Mouse (Mus musculus) embryonic facial prominence, embryonic 14.5 days (tissue): ENCODE measurements around the gene Peli2. TPM values are rescaled to one million over a fixed set of nuclear protein-coding genes. Genes with fewer than 3 reads are reported as not detected.

ENCODE experiments used
- ATAC-seq: fragments of 200-750 bp; cut with Nextera tagmentation; 2 replicates; pipeline ENCODE4 v1.8.0; 2017; ENCODE audit warnings: low read depth, moderate number of reproducible peaks, moderate TSS enrichment
- DNase-seq: peaks from one replicate; pipeline ENCODE4 v3.0.0-alpha.2; 2015; ENCODE audit warnings: low spot score
- H3K27ac ChIP-seq: fragments of 300-500 bp; sonication (generic); replicated peaks from 2 replicates; pipeline ENCODE4 v1.5.1; 2014; ENCODE audit warnings: low read depth, mild to moderate bottlenecking, low read length, moderate library complexity
- H3K27me3 ChIP-seq: fragments of 300-500 bp; sonication (generic); replicated peaks from 2 replicates; pipeline ENCODE4 v1.6.1; 2014; ENCODE audit warnings: low read length; ENCODE audit not compliant: control insufficient read depth, insufficient read depth
- H3K36me3 ChIP-seq: fragments of 300-500 bp; sonication (generic); 2 replicates; pipeline ENCODE4 v1.6.1; 2014; ENCODE audit warnings: low read length, mixed read lengths; ENCODE audit not compliant: control insufficient read depth, insufficient read depth
- H3K4me1 ChIP-seq: fragments of 300-500 bp; sonication (generic); 2 replicates; pipeline ENCODE4 v1.6.1; 2014; ENCODE audit warnings: antibody characterized with exemption, low read length; ENCODE audit not compliant: control insufficient read depth, insufficient read depth
- H3K4me2 ChIP-seq: fragments of 300-500 bp; sonication (generic); 2 replicates; pipeline ENCODE4 v1.6.1; 2014; ENCODE audit warnings: low read depth, mild to moderate bottlenecking, low read length, moderate library complexity, mixed read lengths
- H3K4me3 ChIP-seq: fragments of 300-500 bp; sonication (generic); 2 replicates; pipeline ENCODE4 v1.5.1; 2014; ENCODE audit warnings: low read depth, mild to moderate bottlenecking, low read length
- H3K9ac ChIP-seq: fragments of 300-500 bp; sonication (generic); 2 replicates; pipeline ENCODE4 v1.6.1; 2014; ENCODE audit warnings: low read depth, mild to moderate bottlenecking, low read length, moderate library complexity, mixed read lengths
- H3K9me3 ChIP-seq: fragments of 300-500 bp; sonication (generic); 2 replicates; pipeline ENCODE4 v1.6.1; 2016; ENCODE audit warnings: low read length; ENCODE audit not compliant: control insufficient read depth
- WGBS: fragments of 180-500 bp; shearing (Covaris S2); extraction: QIAGEN DNeasy Blood & Tissue Kit; methylation state at CpG from one replicate; pipeline ENCODE4 v1.1.7; 2014; 5-methylcytosine and 5-hydroxymethylcytosine counted together
- polyA plus RNA-seq: library from polyadenylated mRNA; unstranded; fragments of >200 nt; fragmentation: Nextera tagmentation; extraction: Ambion mirVana; gene quantifications from 2 replicates; pipeline ENCODE4 v1.2.1, GENCODE M21; 2014

The Peli2 gene
- polyA plus RNA-seq, 1 experiment from 2014 or later: 5.5 TPM

GRCm38 (mm10) chr14:48090465-48090864 is 30.2 kb upstream of the Peli2 start:
- Histone ChIP-seq H3K4me2 (no peak overlapping the region), H3K4me3 (no peak overlapping the region), H3K4me1 (peaks cover 10% of the 10 kb centered on the region; the same call in 1 of the 2 replicates), H3K9ac (no peak overlapping the region), H3K27me3 (no peaks in the 10 kb centered on the region), H3K27ac (no peak overlapping the region), H3K9me3 (no peaks in the 10 kb centered on the region), H3K36me3 (no peaks in the 10 kb centered on the region)
- ATAC-seq (no peak), DNase-seq (no peak)
- 48% methylated on average over 4 of the region's 4 CpGs for WGBS

GRCm38 (mm10) chr14:48091160-48091559 is 29.5 kb upstream of the Peli2 start:
- ATAC-seq: no peak
- Histone ChIP-seq H3K4me2 (no peak overlapping the region), H3K4me3 (no peak overlapping the region), H3K27me3 (no peaks in the 10 kb centered on the region), H3K4me1 (peaks cover 10% of the 10 kb centered on the region; the same call in 1 of the 2 replicates), H3K9me3 (no peaks in the 10 kb centered on the region), H3K9ac (no peak overlapping the region), H3K27ac (no peak overlapping the region), H3K36me3 (no peaks in the 10 kb centered on the region)
- DNase-seq: no peak
- WGBS: 61% methylated on average over 8 of the region's 8 CpGs

GRCm38 (mm10) chr14:48098253-48098652 is 22.4 kb upstream of the Peli2 start:
- no peak for ATAC-seq
- Histone ChIP-seq H3K36me3 (no peaks in the 10 kb centered on the region), H3K9me3 (no peaks in the 10 kb centered on the region), H3K27me3 (no peaks in the 10 kb centered on the region), H3K4me3 (no peak overlapping the region), H3K9ac (no peak overlapping the region), H3K27ac (no peak overlapping the region), H3K4me2 (no peak overlapping the region), H3K4me1 (no peaks in the 10 kb centered on the region)
- 61% methylated on average over 6 of the region's 6 CpGs for WGBS
- DNase-seq: no peak

- Histone ChIP-seq H3K27ac (no peak overlapping the region), H3K27me3 (no peaks in the 10 kb centered on the region), H3K36me3 (no peaks in the 10 kb centered on the region), H3K4me1 (no peaks in the 10 kb centered on the region), H3K9me3 (no peaks in the 10 kb centered on the region), H3K9ac (no peak overlapping the region), H3K4me2 (no peak overlapping the region), H3K4me3 (no peak overlapping the region)
- DNase-seq (no peak), ATAC-seq (no peak)
- 44% methylated on average over 1 of the region's 1 CpGs for WGBS
These were observed 21.3 kb upstream of the Peli2 start for GRCm38 (mm10) chr14:48099354-48099753.

- Histone ChIP-seq H3K27ac (no peak overlapping the region), H3K27me3 (no peaks in the 10 kb centered on the region), H3K36me3 (no peaks in the 10 kb centered on the region), H3K4me2 (no peak overlapping the region), H3K9ac (no peak overlapping the region), H3K4me1 (no peaks in the 10 kb centered on the region), H3K4me3 (no peak overlapping the region), H3K9me3 (0 out of 2 replicates have a peak, but pooled peaks cover 3% of the 10 kb centered on the region)
- 71% methylated on average over 7 of the region's 7 CpGs for WGBS
- DNase-seq: no peak
- ATAC-seq: no peak
These were observed 14.2 kb upstream of the Peli2 start for GRCm38 (mm10) chr14:48106453-48106852.

GRCm38 (mm10) chr14:48117986-48118385 is 2.6 kb upstream of the Peli2 start:
- Histone ChIP-seq H3K9me3 (no peaks in the 10 kb centered on the region), H3K4me2 (no peak overlapping the region), H3K4me1 (peaks cover 15% of the 10 kb centered on the region), H3K27ac (no peak overlapping the region), H3K9ac (no peak overlapping the region), H3K36me3 (no peaks in the 10 kb centered on the region), H3K27me3 (no peaks in the 10 kb centered on the region; the same call in 1 of the 2 replicates), H3K4me3 (no peak overlapping the region)
- 70% methylated on average over 5 of the region's 5 CpGs for WGBS
- DNase-seq (no peak), ATAC-seq (no peak)

GRCm38 (mm10) chr14:48119012-48119647 is 1.5 kb upstream of the Peli2 start:
- peak overlapping the region; percentile 69; the same call in 1 of the 2 replicates for H3K4me3 ChIP-seq
- no peak overlapping the region for H3K27ac ChIP-seq
- DNase-seq: peak; percentile 56
- 5% methylated on average over 9 of the region's 9 CpGs for WGBS
- peaks cover 18% of the 10 kb centered on the region for H3K4me1 ChIP-seq
- peak overlapping the region; percentile 84 for H3K4me2 ChIP-seq
- H3K9me3 ChIP-seq: no peaks in the 10 kb centered on the region
- no peaks in the 10 kb centered on the region for H3K36me3 ChIP-seq
- H3K27me3 ChIP-seq: no peaks in the 10 kb centered on the region; the same call in 1 of the 2 replicates
- H3K9ac ChIP-seq: no peak overlapping the region
- ATAC-seq: peak; percentile 23; the same call in 1 of the 2 replicates

- H3K9ac ChIP-seq: no peak overlapping the region
- H3K4me1 ChIP-seq: peaks cover 22% of the 10 kb centered on the region
- peak overlapping the region; percentile 84 for H3K4me2 ChIP-seq
- H3K9me3 ChIP-seq: no peaks in the 10 kb centered on the region
- no peaks in the 10 kb centered on the region for H3K36me3 ChIP-seq
- ATAC-seq (no peak), DNase-seq (no peak)
- no peaks in the 10 kb centered on the region; the same call in 1 of the 2 replicates for H3K27me3 ChIP-seq
- WGBS: 10% methylated on average over 17 of the region's 17 CpGs
- H3K27ac ChIP-seq: no peak overlapping the region
- H3K4me3 ChIP-seq: peak overlapping the region; percentile 69
These were observed 864 bp upstream of the Peli2 start for GRCm38 (mm10) chr14:48119648-48120270.

GRCm38 (mm10) chr14:48120443-48120751 is 226 bp upstream of the Peli2 start:
- peaks cover 22% of the 10 kb centered on the region for H3K4me1 ChIP-seq
- no peaks in the 10 kb centered on the region for H3K9me3 ChIP-seq
- H3K4me2 ChIP-seq: peak overlapping the region; percentile 84
- 5% methylated on average over 5 of the region's 10 CpGs for WGBS
- no peaks in the 10 kb centered on the region; the same call in 1 of the 2 replicates for H3K27me3 ChIP-seq
- peak overlapping the region; percentile 78 for H3K27ac ChIP-seq
- peak overlapping the region; percentile 69 for H3K4me3 ChIP-seq
- ATAC-seq (no peak), DNase-seq (no peak)
- H3K9ac ChIP-seq: peak overlapping the region; percentile 82
- H3K36me3 ChIP-seq: no peaks in the 10 kb centered on the region
